Comparison of ENCODE assay signal across 18 mouse cellular contexts in the genomic region with DNA sequence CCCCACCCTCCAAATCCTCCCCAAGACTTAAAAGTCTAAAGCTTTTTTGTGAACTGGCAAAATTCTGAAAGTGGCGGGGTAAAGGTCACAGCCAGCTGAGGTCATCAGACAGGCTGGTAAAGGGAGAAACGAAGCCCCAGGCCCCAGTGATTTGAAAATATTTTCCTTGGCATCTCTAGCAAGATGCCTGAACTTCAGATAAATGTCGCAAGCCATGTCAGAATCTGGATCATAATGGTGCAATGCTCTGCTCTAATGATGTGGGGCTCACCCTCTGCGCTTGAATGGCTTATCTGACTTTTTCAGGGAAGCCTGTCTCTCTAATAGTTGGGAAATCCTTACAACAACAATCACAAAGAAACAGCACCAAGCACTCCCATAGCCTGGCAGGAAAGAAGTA.
DNase-seq lines count a peak whose midpoint lies in the region; ATAC-seq and TF ChIP-seq lines count a peak whose summit lies in the region.
"Had no signal": no experiment of that assay in that cellular context is flagged by ENCODE, and none has a peak within 500 bp of the region (broad histone marks: within the 10 kb centered on the region; RNA-seq: fewer than 3 reads in every experiment).

No protein-coding gene starts in this region.

- ATAC-seq in embryonic facial prominence, embryonic 15.5 days (ENCODE audit: insufficient number of reproducible peaks, low FRiP score, low TSS enrichment, low read depth) = no peak
- no peak for ATAC-seq in heart, postnatal 0 days (ENCODE audit: insufficient read depth, low read depth)
- ATAC-seq in lung, embryonic 16.5 days (ENCODE audit: low read depth) = no peak
- no peak for ATAC-seq in liver, postnatal 0 days
- ATAC-seq: activated CD4-positive, CD25-positive, alpha-beta regulatory T cell, adult 4 months; midbrain, embryonic 15.5 days had no signal

- H3K4me3 ChIP-seq in embryonic facial prominence, embryonic 15.5 days (replicated peaks) = no peak overlapping the region
- H3K4me3 ChIP-seq in embryonic facial prominence, embryonic 10.5 days = no peak overlapping the region
- no peak overlapping the region for H3K4me3 ChIP-seq in heart, postnatal 0 days (ENCODE audit: low read depth, low read length)
- no peak overlapping the region for H3K4me3 ChIP-seq in lung, embryonic 16.5 days (ENCODE audit: low read length)
- H3K4me3 ChIP-seq in liver, postnatal 0 days (ENCODE audit: low read depth, low read length) = no peak overlapping the region
- H3K4me3 ChIP-seq: hindbrain, embryonic 15.5 days; limb, embryonic 12.5 days; midbrain, embryonic 15.5 days had no signal

- no peaks in the 10 kb centered on the region for H3K9me3 ChIP-seq in embryonic facial prominence, embryonic 15.5 days (replicated peaks)
- H3K9me3 ChIP-seq in embryonic facial prominence, embryonic 10.5 days = no peaks in the 10 kb centered on the region
- no peaks in the 10 kb centered on the region for H3K9me3 ChIP-seq in heart, postnatal 0 days (replicated peaks; ENCODE audit: control insufficient read depth, low read length)
- H3K9me3 ChIP-seq in lung, embryonic 16.5 days (ENCODE audit: control insufficient read depth, low read length) = no peaks in the 10 kb centered on the region
- no peaks in the 10 kb centered on the region for H3K9me3 ChIP-seq in liver, postnatal 0 days (ENCODE audit: low read length)
- H3K9me3 ChIP-seq: hindbrain, embryonic 15.5 days; limb, embryonic 12.5 days; midbrain, embryonic 15.5 days had no signal

- H3K4me1 ChIP-seq in embryonic facial prominence, embryonic 15.5 days = peaks cover 50% of the 10 kb centered on the region
- peaks cover 53% of the 10 kb centered on the region for H3K4me1 ChIP-seq in embryonic facial prominence, embryonic 10.5 days
- H3K4me1 ChIP-seq in heart, postnatal 0 days (ENCODE audit: control insufficient read depth, insufficient read depth) = peaks cover 81% of the 10 kb centered on the region
- H3K4me1 ChIP-seq in lung, embryonic 16.5 days (replicated peaks; ENCODE audit: control insufficient read depth, insufficient read depth, low read length) = peaks cover 66% of the 10 kb centered on the region
- peaks cover 93% of the 10 kb centered on the region for H3K4me1 ChIP-seq in liver, postnatal 0 days (ENCODE audit: insufficient read depth)

- H3K36me3 ChIP-seq in embryonic facial prominence, embryonic 15.5 days = no peaks in the 10 kb centered on the region
- H3K36me3 ChIP-seq in embryonic facial prominence, embryonic 10.5 days (replicated peaks) = no peaks in the 10 kb centered on the region
- H3K36me3 ChIP-seq in heart, postnatal 0 days (replicated peaks; ENCODE audit: control insufficient read depth, insufficient read depth, low read length) = no peaks in the 10 kb centered on the region
- H3K36me3 ChIP-seq in lung, embryonic 16.5 days (ENCODE audit: control insufficient read depth, insufficient read depth, low read length) = no peaks in the 10 kb centered on the region
- H3K36me3 ChIP-seq in liver, postnatal 0 days (replicated peaks; ENCODE audit: insufficient read depth, low read length) = no peaks in the 10 kb centered on the region
- H3K36me3 ChIP-seq: hindbrain, embryonic 15.5 days; limb, embryonic 12.5 days; midbrain, embryonic 15.5 days had no signal

- H3K27ac ChIP-seq in embryonic facial prominence, embryonic 15.5 days (replicated peaks) = 0 out of 2 replicates have a peak overlapping the region, but pooled peaks have one; percentile 29
- no peak overlapping the region for H3K27ac ChIP-seq in embryonic facial prominence, embryonic 10.5 days (replicated peaks)
- H3K27ac ChIP-seq in heart, postnatal 0 days (ENCODE audit: low read depth) = peak overlapping the region; percentile 99
- H3K27ac ChIP-seq in lung, embryonic 16.5 days (ENCODE audit: low read length) = peak overlapping the region; percentile 89
- peak overlapping the region; percentile 86 for H3K27ac ChIP-seq in liver, postnatal 0 days (ENCODE audit: low read depth)
- H3K27ac ChIP-seq: limb, embryonic 12.5 days had no signal

- H3K9ac ChIP-seq in embryonic facial prominence, embryonic 15.5 days = no peak overlapping the region
- H3K9ac ChIP-seq in heart, postnatal 0 days (replicated peaks; ENCODE audit: low read depth, low read length) = no peak overlapping the region
- H3K9ac ChIP-seq in lung, embryonic 16.5 days (ENCODE audit: low read length) = no peak overlapping the region
- 0 out of 2 replicates have a peak overlapping the region, but pooled peaks have one; percentile 0 for H3K9ac ChIP-seq in liver, postnatal 0 days (replicated peaks)
- H3K9ac ChIP-seq: hindbrain, embryonic 15.5 days; limb, embryonic 12.5 days; midbrain, embryonic 15.5 days had no signal

- H3K4me2 ChIP-seq in embryonic facial prominence, embryonic 15.5 days (replicated peaks) = no peak overlapping the region
- H3K4me2 ChIP-seq in heart, postnatal 0 days (ENCODE audit: low read depth, low read length) = no peak overlapping the region
- no peak overlapping the region for H3K4me2 ChIP-seq in lung, embryonic 16.5 days (ENCODE audit: low read depth, low read length)
- H3K4me2 ChIP-seq in liver, postnatal 0 days (ENCODE audit: low read depth, low read length) = no peak overlapping the region
- H3K4me2 ChIP-seq: hindbrain, embryonic 15.5 days; limb, embryonic 12.5 days; midbrain, embryonic 15.5 days had no signal

- 61% methylated on average over 4 of the region's 4 CpGs for WGBS in embryonic facial prominence, embryonic 15.5 days
- WGBS in embryonic facial prominence, embryonic 10.5 days = 43% methylated on average over 4 of the region's 4 CpGs
- WGBS in heart, postnatal 0 days = 71% methylated on average over 4 of the region's 4 CpGs
- WGBS in lung, embryonic 16.5 days = 63% methylated on average over 4 of the region's 4 CpGs
- WGBS in liver, postnatal 0 days (ENCODE audit: insufficient replicate concordance) = 56% methylated on average over 4 of the region's 4 CpGs

- TF ChIP-seq CTCF in heart, postnatal 0 days (IDR thresholded peaks at IDR 0.05; ENCODE audit: low read depth) = no peak
- no peak for TF ChIP-seq CTCF in liver, postnatal 0 days (IDR thresholded peaks at IDR 0.05; ENCODE audit: low read depth)

- no peak for DNase-seq in embryonic facial prominence, embryonic 10.5 days (ENCODE audit: low spot score)
- DNase-seq in heart, postnatal 0 days (ENCODE audit: low spot score) = no peak
- no peak for DNase-seq in heart, adult 11 months
- DNase-seq in lung, postnatal 25 days (ENCODE audit: low spot score) = no peak
- no peak for DNase-seq in liver, postnatal 0 days
- DNase-seq in gastrocnemius, adult 18-20 months (ENCODE audit: low spot score) = no peak
- DNase-seq: cerebellum, postnatal 14 days; gastrocnemius, postnatal 36 days; kidney, adult 11 months; kidney, postnatal 4 days; right cerebral cortex, postnatal 14 days; thymus, postnatal 14 days had no signal

- H3K27me3 ChIP-seq in embryonic facial prominence, embryonic 15.5 days = no peaks in the 10 kb centered on the region
- no peaks in the 10 kb centered on the region for H3K27me3 ChIP-seq in embryonic facial prominence, embryonic 10.5 days (replicated peaks; ENCODE audit: low read depth, poor library complexity, severe bottlenecking)
- H3K27me3 ChIP-seq in heart, postnatal 0 days (ENCODE audit: control insufficient read depth, insufficient read depth, low read length) = no peaks in the 10 kb centered on the region
- no peaks in the 10 kb centered on the region for H3K27me3 ChIP-seq in lung, embryonic 16.5 days (ENCODE audit: control insufficient read depth, insufficient read depth, low read depth, low read length)
- no peaks in the 10 kb centered on the region for H3K27me3 ChIP-seq in liver, postnatal 0 days (ENCODE audit: insufficient read depth, low read length)
- H3K27me3 ChIP-seq: hindbrain, embryonic 15.5 days; limb, embryonic 12.5 days; midbrain, embryonic 15.5 days had no signal

- no peak for TF ChIP-seq EP300 in heart, postnatal 0 days (IDR thresholded peaks at IDR 0.05; ENCODE audit: low read depth)
- no peak; the same call in 1 of the 2 replicates for TF ChIP-seq EP300 in liver, postnatal 0 days (IDR thresholded peaks at IDR 0.05; ENCODE audit: low read depth)
